Comparison of ENCODE assay signal across 32 mouse cellular contexts in the genomic region with DNA sequence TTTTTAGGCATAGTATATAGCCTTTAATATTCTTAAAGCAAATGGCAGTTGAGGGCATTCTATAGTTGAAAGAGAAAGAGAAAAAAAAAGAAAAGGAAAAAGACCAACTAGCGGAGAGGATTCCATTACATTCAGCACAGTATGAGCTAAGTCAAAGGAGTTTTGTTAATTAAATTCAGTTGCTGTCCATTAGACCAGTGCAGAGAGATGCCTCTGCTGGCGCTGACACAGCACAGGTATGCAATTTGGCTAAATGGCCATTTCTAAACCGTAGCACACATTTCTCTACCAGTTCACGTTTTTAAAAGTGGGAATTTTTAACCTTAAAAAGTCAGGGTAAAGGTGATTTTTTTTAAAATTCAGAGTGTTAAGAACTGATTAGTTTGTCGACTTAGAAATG. TPM values are rescaled to one million over a fixed set of nuclear protein-coding genes. Genes with fewer than 3 reads are reported as not detected.
"Had no signal": no experiment of that assay in that cellular context is flagged by ENCODE, and none has a peak within 500 bp of the region (broad histone marks: within the 10 kb centered on the region; RNA-seq: fewer than 3 reads in every experiment).

No protein-coding gene starts in this region.

- H3K36me3 ChIP-seq: hindbrain, embryonic 15.5 days had no signal

- H3K9ac ChIP-seq: heart, embryonic 12.5 days; heart, embryonic 13.5 days; heart, embryonic 15.5 days; hindbrain, embryonic 12.5 days; hindbrain, embryonic 13.5 days; hindbrain, embryonic 15.5 days; intestine, embryonic 15.5 days; kidney, embryonic 15.5 days had no signal

- H3K27me3 ChIP-seq: heart, embryonic 12.5 days; heart, embryonic 13.5 days; heart, embryonic 15.5 days; hindbrain, embryonic 12.5 days; hindbrain, embryonic 13.5 days; hindbrain, embryonic 15.5 days; intestine, embryonic 15.5 days; kidney, embryonic 15.5 days had no signal

- H3K9me3 ChIP-seq: heart, embryonic 12.5 days; heart, embryonic 15.5 days; hindbrain, embryonic 13.5 days; hindbrain, embryonic 15.5 days; intestine, embryonic 15.5 days; kidney, embryonic 15.5 days had no signal

- ATAC-seq: hindbrain, postnatal 0 days; inflammation-experienced regulatory T-cells, adult 6 months; intestine, embryonic 15.5 days; intestine, postnatal 0 days had no signal

- H3K4me3 ChIP-seq: heart, adult 2 months; heart, embryonic 12.5 days; heart, embryonic 13.5 days; heart, embryonic 15.5 days; hindbrain, embryonic 10.5 days; hindbrain, embryonic 12.5 days; hindbrain, embryonic 13.5 days; hindbrain, embryonic 15.5 days; intestine, embryonic 15.5 days; kidney, embryonic 15.5 days; layer of hippocampus, adult 2 months; left cerebral cortex, adult 2 months had no signal

- DNase-seq: heart, adult 2 months; heart, postnatal 36 days; heart, postnatal 4 days; kidney, adult 11 months; kidney, adult 18-20 months; kidney, adult 2 months; kidney, adult 8-10 months; kidney, adult 9 months; kidney, postnatal 10 days; kidney, postnatal 14 days; kidney, postnatal 25 days; kidney, postnatal 36 days; kidney, postnatal 4 days; layer of hippocampus, adult 9-11 months; layer of hippocampus, postnatal 36 days had no signal

- H3K4me2 ChIP-seq: heart, embryonic 11.5 days; heart, embryonic 12.5 days; heart, embryonic 13.5 days; heart, embryonic 15.5 days; hindbrain, embryonic 12.5 days; hindbrain, embryonic 13.5 days; intestine, embryonic 15.5 days; kidney, embryonic 15.5 days had no signal

- H3K27ac ChIP-seq: hindbrain, embryonic 10.5 days; hindbrain, embryonic 12.5 days; hindbrain, postnatal 0 days; intestine, embryonic 15.5 days; kidney, embryonic 15.5 days; kidney, postnatal 0 days; layer of hippocampus, adult 2 months; left cerebral cortex, adult 2 months had no signal

- H3K4me1 ChIP-seq: intestine, embryonic 15.5 days had no signal

RNA-seq across cellular contexts. Expression of gene E130114P18Rik, which starts 26.8 kb away (rescaled TPM):
- polyA plus RNA-seq: heart, adult 2 months; inflammation-experienced regulatory T-cells, adult 6 months; large intestine, adult 2 months had no signal
